ENCODE assay signal across 26 mouse cellular contexts in genomic region chr4:4695413-4695812, GRCm38 (mm10).
"Had no signal": no experiment of that assay in that cellular context is flagged by ENCODE, and none has a peak within 500 bp of the region (broad histone marks: within the 10 kb centered on the region; RNA-seq: fewer than 3 reads in every experiment).

No protein-coding gene starts in this region.

- H3K27ac ChIP-seq: heart, adult 2 months; heart, embryonic 13.5 days; heart, embryonic 15.5 days; hindbrain, embryonic 13.5 days; hindbrain, embryonic 15.5 days; hindbrain, postnatal 0 days; kidney, embryonic 15.5 days; kidney, postnatal 0 days; limb, embryonic 13.5 days; limb, embryonic 15.5 days; liver, embryonic 12.5 days had no signal

- H3K4me3 ChIP-seq: heart, adult 2 months; heart, embryonic 13.5 days; heart, embryonic 15.5 days; hindbrain, embryonic 13.5 days; hindbrain, embryonic 15.5 days; kidney, embryonic 15.5 days; limb, embryonic 13.5 days; limb, embryonic 15.5 days; liver, embryonic 12.5 days had no signal

- H3K27me3 ChIP-seq: heart, embryonic 13.5 days; heart, embryonic 15.5 days; hindbrain, embryonic 13.5 days; hindbrain, embryonic 15.5 days; kidney, embryonic 15.5 days; limb, embryonic 13.5 days; limb, embryonic 15.5 days; liver, embryonic 12.5 days had no signal

- H3K4me2 ChIP-seq: heart, embryonic 11.5 days; heart, embryonic 13.5 days; heart, embryonic 15.5 days; hindbrain, embryonic 13.5 days; hindbrain, embryonic 15.5 days; kidney, embryonic 15.5 days; limb, embryonic 13.5 days; limb, embryonic 15.5 days; liver, embryonic 12.5 days had no signal

- H3K9me3 ChIP-seq: heart, embryonic 13.5 days; heart, embryonic 15.5 days; hindbrain, embryonic 13.5 days; hindbrain, embryonic 15.5 days; kidney, embryonic 15.5 days; limb, embryonic 13.5 days; limb, embryonic 15.5 days; liver, embryonic 12.5 days had no signal

- H3K4me1 ChIP-seq: heart, embryonic 13.5 days; heart, embryonic 15.5 days; hindbrain, embryonic 13.5 days; hindbrain, embryonic 15.5 days; kidney, embryonic 15.5 days; limb, embryonic 13.5 days; limb, embryonic 15.5 days; liver, embryonic 12.5 days had no signal

- H3K36me3 ChIP-seq: heart, embryonic 13.5 days; heart, embryonic 15.5 days; hindbrain, embryonic 13.5 days; hindbrain, embryonic 15.5 days; kidney, embryonic 15.5 days; limb, embryonic 13.5 days; limb, embryonic 15.5 days; liver, embryonic 12.5 days had no signal

- DNase-seq: gastrocnemius, postnatal 14 days; gastrocnemius, postnatal 36 days; heart, adult 11 months; heart, adult 2 months; heart, postnatal 14 days; heart, postnatal 36 days; kidney, adult 11 months; kidney, adult 2 months; kidney, adult 9 months; kidney, postnatal 14 days; kidney, postnatal 36 days; layer of hippocampus, adult 9-11 months; layer of hippocampus, postnatal 36 days; left cerebral cortex, postnatal 4 days had no signal

- ATAC-seq: hindbrain, postnatal 0 days; intestine, embryonic 16.5 days; liver, embryonic 12.5 days had no signal

- H3K9ac ChIP-seq: heart, embryonic 13.5 days; heart, embryonic 15.5 days; hindbrain, embryonic 13.5 days; hindbrain, embryonic 15.5 days; kidney, embryonic 15.5 days; limb, embryonic 13.5 days; limb, embryonic 15.5 days; liver, embryonic 12.5 days had no signal
